Mouse (Mus musculus): ENCODE results near the gene Exoc3l4. TPM values are rescaled to one million over a fixed set of nuclear protein-coding genes. Genes with fewer than 3 reads are reported as not detected.

Gene Exoc3l4
- polyA plus RNA-seq, 1 experiment from 2014 or later: 21.3 TPM

GRCm38 (mm10) chr12:111474893-111475643 lies 58.3 kb downstream of the Exoc3l4 start:
- no peak overlapping the region for H3K27ac ChIP-seq (ENCODE audit: low read length)
- H3K4me2 ChIP-seq (replicated peaks; ENCODE audit: low read depth, low read length): no peak overlapping the region
- no peak overlapping the region for H3K4me3 ChIP-seq (ENCODE audit: low read depth, low read length)
- H3K9me3 ChIP-seq (ENCODE audit: low read length): no peaks in the 10 kb centered on the region
- TF ChIP-seq CTCF (IDR thresholded peaks at IDR 0.05): peak; percentile 33
- no peak for TF ChIP-seq EP300 (IDR thresholded peaks at IDR 0.05)
- no peaks in the 10 kb centered on the region for H3K4me1 ChIP-seq (ENCODE audit: insufficient read depth, low read depth, low read length)
- no peaks in the 10 kb centered on the region for H3K27me3 ChIP-seq (replicated peaks; ENCODE audit: insufficient read depth, low read length)
- WGBS: 44% methylated on average over 8 of the region's 8 CpGs
- no peaks in the 10 kb centered on the region for H3K36me3 ChIP-seq (ENCODE audit: insufficient read depth, low read length)
- H3K9ac ChIP-seq (replicated peaks; ENCODE audit: low read depth): no peak overlapping the region
- DNase-seq (ENCODE audit: low spot score) (peak; percentile 34), ATAC-seq (peak; percentile 53)

DNA sequence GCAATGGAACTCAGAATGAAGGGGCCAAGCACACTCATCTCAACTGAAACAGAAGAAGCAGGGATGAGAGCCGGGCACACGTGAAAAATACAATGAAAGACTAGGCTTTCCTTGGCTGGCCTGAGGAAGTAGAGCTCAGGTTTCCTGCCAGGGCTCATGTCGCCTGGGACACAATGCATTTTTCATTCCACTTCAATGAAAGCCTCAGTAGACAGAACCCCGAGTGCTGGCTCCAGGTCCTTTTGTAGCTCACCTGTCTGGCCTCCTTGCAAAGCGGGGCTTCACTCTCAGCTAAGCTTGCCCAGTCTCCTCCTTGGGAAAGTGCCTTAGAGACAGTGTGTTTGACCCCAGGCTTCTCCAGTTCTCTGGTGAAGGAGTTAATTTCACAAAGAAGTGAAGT lies 62.1 kb downstream of the Exoc3l4 start:
- no peak for DNase-seq (ENCODE audit: low spot score)
- Histone ChIP-seq H3K27me3 (replicated peaks; ENCODE audit: insufficient read depth, low read length) (peaks cover under 1% of the 10 kb centered on the region; the same call in 1 of the 2 replicates), H3K36me3 (ENCODE audit: insufficient read depth, low read length) (no peaks in the 10 kb centered on the region), H3K4me3 (ENCODE audit: low read depth, low read length) (no peak overlapping the region), H3K27ac (ENCODE audit: low read length) (no peak overlapping the region), H3K9ac (replicated peaks; ENCODE audit: low read depth) (no peak overlapping the region), H3K9me3 (ENCODE audit: low read length) (no peaks in the 10 kb centered on the region), H3K4me1 (ENCODE audit: insufficient read depth, low read depth, low read length) (no peaks in the 10 kb centered on the region), H3K4me2 (replicated peaks; ENCODE audit: low read depth, low read length) (no peak overlapping the region)
- TF ChIP-seq CTCF (IDR thresholded peaks at IDR 0.05) (no peak), EP300 (IDR thresholded peaks at IDR 0.05) (no peak)
- WGBS: 33% methylated on average over 5 of the region's 5 CpGs
- no peak for ATAC-seq

- Histone ChIP-seq H3K4me2 (replicated peaks; ENCODE audit: low read depth, low read length) (no peak overlapping the region), H3K4me3 (ENCODE audit: low read depth, low read length) (no peak overlapping the region), H3K9ac (replicated peaks; ENCODE audit: low read depth) (no peak overlapping the region), H3K27ac (ENCODE audit: low read length) (no peak overlapping the region), H3K27me3 (replicated peaks; ENCODE audit: insufficient read depth, low read length) (peaks cover 9% of the 10 kb centered on the region), H3K4me1 (ENCODE audit: insufficient read depth, low read depth, low read length) (no peaks in the 10 kb centered on the region), H3K36me3 (ENCODE audit: insufficient read depth, low read length) (no peaks in the 10 kb centered on the region), H3K9me3 (ENCODE audit: low read length) (no peaks in the 10 kb centered on the region)
- DNase-seq (ENCODE audit: low spot score) (peak; percentile 34), ATAC-seq (no peak)
- TF ChIP-seq CTCF (IDR thresholded peaks at IDR 0.05): peak; percentile 70
- TF ChIP-seq EP300 (IDR thresholded peaks at IDR 0.05): no peak
- WGBS: 63% methylated on average over 2 of the region's 2 CpGs
Observed at GRCm38 (mm10) chr12:111479917-111480316, 63.1 kb downstream of the Exoc3l4 start.

Other genes with a start within 250 kb of the Exoc3l4 start
- not detected in 2 replicates for gene 4930595D18Rik, start 232.5 kb upstream of the Exoc3l4 start, polyA plus RNA-seq (2015; fragmentation: Nextera tagmentation; extraction: Ambion mirVana)
- 0.31 and 0.40 TPM in 2 replicates for gene Amn, start 145.9 kb upstream of the Exoc3l4 start, polyA plus RNA-seq (2015; fragmentation: Nextera tagmentation; extraction: Ambion mirVana)
- gene Cdc42bpb, start 39.3 kb upstream of the Exoc3l4 start, polyA plus RNA-seq (2015; fragmentation: Nextera tagmentation; extraction: Ambion mirVana): 29.0 and 32.5 TPM in 2 replicates
- gene Lbhd2, start 10.2 kb upstream of the Exoc3l4 start, polyA plus RNA-seq (2015; fragmentation: Nextera tagmentation; extraction: Ambion mirVana): 0.37 and 1.1 TPM in 2 replicates
- gene Tnfaip2, start 25.5 kb downstream of the Exoc3l4 start, polyA plus RNA-seq (2015; fragmentation: Nextera tagmentation; extraction: Ambion mirVana): 17.0 and 26.3 TPM in 2 replicates
- 1.9 and 2.7 TPM in 2 replicates for gene Gm266, start 68.8 kb downstream of the Exoc3l4 start, polyA plus RNA-seq (2015; fragmentation: Nextera tagmentation; extraction: Ambion mirVana)
- gene Eif5, start 121.0 kb downstream of the Exoc3l4 start, polyA plus RNA-seq (2015; fragmentation: Nextera tagmentation; extraction: Ambion mirVana): 412 and 458 TPM in 2 replicates
- 25.8 and 26.0 TPM in 2 replicates for gene Mark3, start 157.5 kb downstream of the Exoc3l4 start, polyA plus RNA-seq (2015; fragmentation: Nextera tagmentation; extraction: Ambion mirVana)